Comparison of ENCODE assay signal across 32 mouse cellular contexts in genomic region chr2:33137731-33138130, GRCm38 (mm10).
"Had no signal": no experiment of that assay in that cellular context is flagged by ENCODE, and none has a peak within 500 bp of the region (broad histone marks: within the 10 kb centered on the region; RNA-seq: fewer than 3 reads in every experiment).

No protein-coding gene starts in this region.

- H3K27me3 ChIP-seq: hindbrain, embryonic 15.5 days had no signal

- H3K4me1 ChIP-seq: heart, embryonic 13.5 days; heart, embryonic 15.5 days; hindbrain, embryonic 10.5 days; hindbrain, embryonic 12.5 days; intestine, embryonic 15.5 days had no signal

- H3K36me3 ChIP-seq: heart, embryonic 12.5 days; heart, embryonic 13.5 days; heart, embryonic 15.5 days; hindbrain, embryonic 10.5 days; intestine, embryonic 15.5 days; kidney, embryonic 15.5 days had no signal

- ATAC-seq: hindbrain, embryonic 16.5 days; hindbrain, postnatal 0 days; inflammation-experienced regulatory T-cells, adult 6 months; intestine, embryonic 15.5 days; intestine, embryonic 16.5 days; intestine, postnatal 0 days had no signal

- H3K27ac ChIP-seq: heart, embryonic 13.5 days; heart, embryonic 15.5 days; hindbrain, embryonic 10.5 days; hindbrain, embryonic 12.5 days; hindbrain, embryonic 13.5 days; hindbrain, embryonic 14.5 days; hindbrain, embryonic 15.5 days; hindbrain, postnatal 0 days; intestine, embryonic 15.5 days; kidney, embryonic 15.5 days; kidney, postnatal 0 days; layer of hippocampus, adult 2 months; left cerebral cortex, adult 2 months had no signal

- DNase-seq: heart, postnatal 10 days; heart, postnatal 14 days; heart, postnatal 36 days; kidney, adult 11 months; kidney, adult 18-20 months; kidney, adult 2 months; kidney, adult 8-10 months; kidney, adult 9 months; kidney, postnatal 10 days; kidney, postnatal 14 days; kidney, postnatal 36 days; kidney, postnatal 4 days; layer of hippocampus, adult 9-11 months; layer of hippocampus, postnatal 36 days had no signal

- H3K9me3 ChIP-seq: heart, embryonic 12.5 days; heart, embryonic 13.5 days; heart, embryonic 15.5 days; hindbrain, embryonic 10.5 days; hindbrain, embryonic 12.5 days; hindbrain, embryonic 13.5 days; hindbrain, embryonic 15.5 days; intestine, embryonic 15.5 days; kidney, embryonic 15.5 days had no signal

- H3K4me3 ChIP-seq: heart, embryonic 12.5 days; heart, embryonic 13.5 days; heart, embryonic 15.5 days; hindbrain, embryonic 10.5 days; hindbrain, embryonic 12.5 days; hindbrain, embryonic 13.5 days; hindbrain, embryonic 15.5 days; intestine, embryonic 15.5 days; kidney, embryonic 15.5 days; layer of hippocampus, adult 2 months; left cerebral cortex, adult 2 months had no signal
